Mouse (Mus musculus): ENCODE data around the gene Gm14214.
A peak's percentile ranks its signal among the peaks of the same experiment; 100 is the strongest.

Gm14214 gene

GRCm38 (mm10) chr2:154774032-154774431, 4.2 kb upstream of the Gm14214 start:
- DNase-seq: peak in 1 of 2 experiments; percentile 30

GRCm38 (mm10) chr2:154771604-154772003, 1.8 kb upstream of the Gm14214 start:
- DNase-seq: no peak

DNA sequence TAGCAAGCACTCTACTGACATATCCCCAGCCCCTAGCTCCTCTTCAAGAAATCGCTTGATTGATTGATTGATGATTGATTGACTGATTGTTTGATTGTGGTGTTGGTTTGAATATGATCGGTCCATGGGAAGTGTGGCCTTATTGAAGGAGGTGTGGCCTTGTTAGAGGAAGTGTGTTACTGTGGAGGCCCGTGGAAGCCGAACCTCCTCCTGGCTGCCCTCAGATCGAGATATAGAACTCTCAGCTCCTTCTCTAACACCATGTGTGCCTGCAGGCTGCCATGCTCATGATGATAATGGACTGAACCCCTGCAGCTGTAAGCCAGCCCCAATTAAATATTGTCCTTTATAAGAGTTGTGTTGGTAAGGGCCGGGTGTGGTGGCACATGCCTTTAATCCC, 2.8 kb downstream of the Gm14214 start:
- no peak for DNase-seq

DNA sequence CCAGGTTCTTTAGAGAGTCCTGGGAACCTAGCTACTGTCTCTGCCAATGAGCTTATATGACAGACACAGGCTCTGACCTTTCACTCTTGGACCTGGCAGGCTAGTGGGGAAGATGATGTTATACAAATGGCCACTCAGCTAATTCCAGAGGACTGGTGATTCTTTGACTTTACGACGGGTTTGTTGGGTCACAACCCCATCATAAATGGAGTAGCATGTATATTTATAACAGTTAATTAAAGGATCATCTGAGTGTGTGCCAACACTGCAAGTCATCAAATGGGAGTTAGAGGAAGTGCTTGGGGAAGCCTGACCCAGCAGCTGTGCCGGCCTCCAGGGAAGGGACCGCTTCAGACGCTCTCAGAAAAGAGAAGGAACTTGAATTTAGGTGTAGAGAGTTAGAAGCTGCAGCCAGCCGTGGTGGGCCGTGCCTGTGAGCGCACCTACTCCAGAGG, 4.2 kb downstream of the Gm14214 start:
- DNase-seq: no peak

DNA sequence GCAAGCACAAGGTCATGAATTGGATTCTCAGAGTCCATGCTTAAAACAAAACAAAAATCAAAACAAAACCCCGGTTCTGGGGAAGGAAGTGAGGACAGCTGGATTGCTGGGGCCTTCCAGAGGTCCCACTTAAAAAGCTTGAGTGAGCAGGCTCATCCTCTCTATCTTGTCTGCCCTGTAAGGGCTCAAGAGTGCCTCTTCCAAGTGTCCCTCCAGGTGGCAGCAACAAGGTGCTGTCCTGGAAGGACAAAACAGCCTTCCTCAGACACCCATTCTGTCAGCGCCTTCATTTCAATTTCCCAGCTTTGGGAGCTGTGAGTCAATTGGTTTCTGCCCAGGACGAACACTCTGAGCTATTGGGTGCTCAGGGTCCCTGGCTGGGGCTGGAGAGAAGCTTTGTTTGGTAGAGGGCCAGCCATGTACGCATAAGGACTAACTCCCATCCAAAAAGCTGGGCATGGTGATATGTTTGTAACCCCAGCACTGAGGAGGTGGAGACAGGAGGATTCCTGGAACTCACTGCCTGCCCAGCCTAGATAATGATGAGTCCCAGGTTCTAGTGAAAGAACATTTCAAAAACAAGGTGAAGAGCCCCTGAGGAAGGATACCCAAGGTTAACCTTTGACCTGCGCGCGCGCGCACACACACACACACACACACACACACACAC, 4.9 kb downstream of the Gm14214 start:
- peak in 1 of 2 experiments; percentile 42 for DNase-seq

- DNase-seq: no peak
Measured at GRCm38 (mm10) chr2:154763226-154763625, 6.6 kb downstream of the Gm14214 start.

DNA sequence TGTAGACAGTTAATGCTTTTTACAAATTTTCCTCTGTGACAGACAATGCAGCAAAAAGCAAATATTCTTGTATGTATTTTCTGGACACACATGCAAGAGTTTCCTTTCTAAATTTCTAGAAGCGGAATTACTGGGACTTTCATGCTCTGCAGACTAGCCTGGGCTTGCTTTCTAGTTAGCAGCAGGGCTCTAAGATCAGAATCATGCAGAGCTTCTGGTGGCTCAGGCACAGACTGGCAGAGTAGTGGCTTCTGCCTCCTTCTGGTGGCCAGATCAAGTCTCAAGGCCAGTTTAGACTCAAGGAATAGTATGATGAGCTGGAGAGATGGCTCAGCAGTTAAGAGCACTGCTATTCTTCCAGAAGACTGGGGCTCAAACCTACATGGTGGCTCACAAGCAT, 11.4 kb downstream of the Gm14214 start:
- no peak for DNase-seq

DNA sequence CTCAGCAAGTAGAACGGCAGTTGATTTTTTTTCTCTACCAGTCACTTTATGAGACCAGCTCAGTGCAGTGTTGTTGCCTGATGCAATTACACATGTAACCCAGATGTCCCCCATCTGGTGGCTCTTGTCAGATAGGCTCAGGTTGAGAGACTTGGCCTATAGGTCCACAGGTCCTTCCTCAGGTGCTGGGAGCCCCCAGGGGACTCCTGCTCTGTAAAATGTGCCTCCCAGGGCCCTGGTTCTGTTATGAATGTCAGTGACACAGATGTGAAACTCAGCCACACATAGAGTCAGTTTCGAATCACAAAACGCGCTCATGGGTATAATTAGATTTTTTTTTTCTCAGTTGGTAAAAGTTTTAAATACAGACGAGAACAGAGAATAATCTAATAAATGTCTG, 12.1 kb downstream of the Gm14214 start:
- no peak for DNase-seq

- no peak for DNase-seq
Measured at GRCm38 (mm10) chr2:154755791-154756190, 14.0 kb downstream of the Gm14214 start.

- no peak for DNase-seq
Measured at GRCm38 (mm10) chr2:154754068-154754560, 15.7 kb downstream of the Gm14214 start.

- DNase-seq: peak in 1 of 2 experiments; percentile 28
Measured at GRCm38 (mm10) chr2:154751924-154752323, 17.9 kb downstream of the Gm14214 start.

GRCm38 (mm10) chr2:154749046-154750036, 20.5 kb downstream of the Gm14214 start:
- DNase-seq: peak; percentile 13 to 27

- DNase-seq: no peak
Measured at GRCm38 (mm10) chr2:154748383-154748782, 21.4 kb downstream of the Gm14214 start.

DNA sequence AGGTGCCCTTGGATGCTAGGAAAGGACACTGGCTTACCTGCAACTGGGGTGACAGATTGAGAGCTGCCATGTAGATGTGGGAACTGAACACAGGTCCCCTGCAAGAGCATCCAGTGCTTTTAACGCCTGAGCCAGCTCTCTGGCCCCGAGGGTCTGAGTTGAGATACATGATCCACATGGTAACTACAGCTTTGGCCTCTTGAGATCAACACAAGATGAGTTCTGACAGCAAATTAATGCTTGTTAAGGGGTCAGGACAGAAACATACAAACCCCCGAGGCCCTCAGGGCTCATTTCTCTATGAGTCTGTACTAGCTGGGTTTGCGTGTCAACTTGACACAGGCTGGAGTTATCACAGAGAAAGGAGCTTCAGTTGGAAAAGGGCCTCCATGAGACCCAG, 25.9 kb downstream of the Gm14214 start:
- no peak for DNase-seq

- no peak for DNase-seq
Measured at GRCm38 (mm10) chr2:154742911-154743819, 26.7 kb downstream of the Gm14214 start.

- no peak for DNase-seq
Measured at GRCm38 (mm10) chr2:154738621-154739020, 31.2 kb downstream of the Gm14214 start.

GRCm38 (mm10) chr2:154735986-154736385, 33.8 kb downstream of the Gm14214 start:
- no peak for DNase-seq

GRCm38 (mm10) chr2:154735416-154735815, 34.4 kb downstream of the Gm14214 start:
- no peak for DNase-seq

GRCm38 (mm10) chr2:154734977-154735376, 34.9 kb downstream of the Gm14214 start:
- DNase-seq: no peak

DNA sequence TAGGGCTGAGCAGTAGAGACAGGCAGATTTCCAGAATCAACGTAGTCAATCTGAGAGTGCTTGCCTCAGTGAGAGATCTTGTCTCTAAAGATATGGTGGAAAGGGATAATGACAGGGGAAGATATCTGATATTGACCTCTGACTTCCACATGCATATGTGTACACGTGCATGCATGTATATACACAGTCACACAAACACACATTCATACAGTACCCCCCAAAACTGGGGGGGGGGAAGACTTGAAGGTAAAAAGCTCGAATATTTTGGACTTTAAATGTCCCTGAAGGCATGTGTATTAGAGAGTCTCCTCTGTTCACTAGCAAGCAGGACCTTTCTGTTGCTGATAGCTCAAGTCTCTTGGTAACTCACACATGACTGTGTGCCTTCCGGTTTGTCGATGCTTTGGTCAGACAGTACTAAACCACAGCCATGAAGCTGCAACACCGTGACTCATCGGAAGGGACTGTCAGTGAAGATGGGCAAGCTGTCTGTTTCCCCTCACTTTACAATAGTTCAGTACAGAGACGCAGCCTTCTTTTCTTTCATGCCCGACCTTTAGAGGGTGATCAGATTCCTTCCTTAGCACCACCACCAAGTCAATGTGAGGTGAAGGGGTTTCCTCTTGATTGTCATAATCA, 37.2 kb downstream of the Gm14214 start:
- no peak for DNase-seq

GRCm38 (mm10) chr2:154731916-154732315, 37.9 kb downstream of the Gm14214 start:
- DNase-seq: no peak

DNA sequence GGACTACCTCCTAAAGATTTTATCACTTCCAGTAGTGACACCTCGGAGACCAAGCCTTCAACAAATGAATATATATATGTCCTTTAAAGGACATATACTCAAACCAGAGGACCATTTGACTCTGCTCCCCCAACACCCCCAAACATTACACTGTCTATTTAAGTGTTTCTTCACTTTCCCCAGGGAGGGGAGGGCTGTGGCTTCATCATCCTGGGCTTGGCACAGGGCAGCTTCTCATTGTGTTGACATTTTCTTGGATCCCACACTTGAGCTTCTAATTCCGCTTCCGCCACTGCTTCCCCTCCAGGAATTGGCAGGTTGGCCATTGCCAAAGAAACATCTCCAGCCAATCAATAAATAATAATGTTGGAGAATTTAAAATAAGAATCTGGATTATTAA, 39.0 kb downstream of the Gm14214 start:
- peak in 1 of 2 experiments; percentile 27 for DNase-seq
